Mouse (Mus musculus) olfactory bulb, adult 2 months (tissue): ENCODE measurements around the gene Fry.

ENCODE experiments used
- CTCF ChIP-seq: fragments of 200-500 bp; IDR thresholded peaks from 2 replicates; pipeline ENCODE4 v1.5.1; 2012; ENCODE audit warnings: low read depth, mild to moderate bottlenecking, low read length, moderate library complexity; ENCODE audit not compliant: insufficient read depth
- POLR2A ChIP-seq: fragments of 200-500 bp; IDR thresholded peaks from 2 replicates; pipeline ENCODE4 v1.6.1; 2012; ENCODE audit warnings: mild to moderate bottlenecking, low read depth, low read length, moderate library complexity; ENCODE audit not compliant: insufficient read depth

DNA sequence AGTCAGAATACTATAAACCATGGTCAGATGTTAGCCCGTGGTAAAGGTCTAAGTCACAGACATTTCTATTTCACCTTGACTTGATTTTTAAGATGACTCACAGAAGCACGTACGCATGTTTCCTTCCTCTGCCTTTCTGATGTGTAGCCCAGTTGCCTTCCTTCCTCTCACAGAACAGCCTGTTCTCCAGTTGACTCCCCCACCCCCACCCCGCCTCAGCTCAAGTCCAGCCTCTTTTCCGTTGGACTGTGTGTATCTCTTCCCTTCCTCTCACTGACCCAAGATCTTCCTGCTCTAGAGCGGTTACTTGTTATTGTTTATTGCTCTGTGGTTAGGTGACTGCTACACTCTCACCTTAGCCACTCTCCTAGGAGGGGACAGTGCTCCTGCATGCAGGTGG is 350.0 kb downstream of the Fry start:
- TF ChIP-seq POLR2A, result no peak
- no peak for TF ChIP-seq CTCF
